Mouse (Mus musculus): Measurements from ENCODE around the gene Sulf2. TPM values are rescaled to one million over a fixed set of nuclear protein-coding genes. Genes with fewer than 3 reads are reported as not detected.

Gene Sulf2
- total and polyA plus RNA-seq, 3 experiments, result not detected

- Histone ChIP-seq H3K36me3 (ENCODE audit: control insufficient read depth in 1 of 2, insufficient read depth in 2 of 2, low read length in 2 of 2) (no peaks in the 10 kb centered on the region; a peak in 1 of 4 replicates), H3K4me1 (ENCODE audit: control insufficient read depth in 1 of 2, insufficient read depth in 2 of 2, low read length in 2 of 2) (no peaks in the 10 kb centered on the region)
- TF ChIP-seq CTCF (IDR thresholded peaks at IDR 0.05 in 2 of 3, conservative IDR thresholded peaks at IDR 0.05 in 1 of 3; ENCODE audit: control insufficient read depth in 1 of 3, insufficient read depth in 1 of 3, low read depth in 2 of 3, low read length in 3 of 3, poor library complexity in 1 of 3, severe bottlenecking in 1 of 3), result no peak
- no peak for TF ChIP-seq USF2 (IDR thresholded peaks at IDR 0.05; ENCODE audit: borderline replicate concordance in 1 of 2, insufficient read depth in 1 of 2, low read depth in 1 of 2, low read length in 2 of 2)
- TF ChIP-seq GATA1 (IDR thresholded peaks at IDR 0.05; ENCODE audit: low read depth, low read length), result no peak
- TF ChIP-seq JUND (IDR thresholded peaks at IDR 0.05; ENCODE audit: low read depth, low read length), result no peak
- TF ChIP-seq E2F4 (IDR thresholded peaks at IDR 0.05; ENCODE audit: borderline replicate concordance, low read depth, low read length), result no peak
- TF ChIP-seq HCFC1 (IDR thresholded peaks at IDR 0.05; ENCODE audit: low read depth, low read length), result no peak
- TF ChIP-seq POLR2AphosphoS2 (IDR thresholded peaks at IDR 0.05; ENCODE audit: low read length), result no peak
- TF ChIP-seq NRF1 (IDR thresholded peaks at IDR 0.05; ENCODE audit: insufficient read depth, low read depth, low read length, poor library complexity, severe bottlenecking), result no peak
- TF ChIP-seq POLR2AphosphoS5 (IDR thresholded peaks at IDR 0.05; ENCODE audit: borderline replicate concordance, low read depth, low read length), result no peak
- no peak for TF ChIP-seq ZMIZ1 (IDR thresholded peaks at IDR 0.05; ENCODE audit: low read depth, low read length)
- no peak for TF ChIP-seq ZKSCAN1 (IDR thresholded peaks at IDR 0.05; ENCODE audit: low read depth, low read length)
- TF ChIP-seq UBTF (IDR thresholded peaks at IDR 0.05; ENCODE audit: borderline replicate concordance, insufficient read depth, low read depth, low read length), result no peak
Measured at GRCm38 (mm10) chr2:166069164-166069563, 86.3 kb downstream of the Sulf2 start.

DNA sequence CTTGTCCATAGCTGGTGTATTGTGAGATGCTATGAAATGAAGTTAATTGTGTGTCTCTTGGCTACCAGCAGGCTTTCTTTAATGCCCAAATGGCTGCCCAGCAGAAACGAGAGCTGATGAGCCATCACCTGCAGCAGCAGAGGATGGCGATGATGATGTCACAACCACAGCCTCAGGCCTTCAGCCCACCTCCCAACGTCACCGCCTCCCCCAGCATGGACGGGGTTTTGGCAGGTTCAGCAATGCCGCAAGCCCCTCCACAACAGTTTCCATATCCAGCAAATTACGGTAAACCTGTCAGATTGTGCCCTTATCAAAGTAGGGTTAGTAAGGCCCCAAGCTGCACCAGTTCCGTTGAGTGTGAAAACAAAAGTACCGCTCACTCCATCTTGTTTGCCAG, 87.2 kb downstream of the Sulf2 start:
- no peaks in the 10 kb centered on the region; a peak in 1 of 4 replicates for H3K36me3 ChIP-seq (ENCODE audit: control insufficient read depth in 1 of 2, insufficient read depth in 2 of 2, low read length in 2 of 2)
- TF ChIP-seq MYC (IDR thresholded peaks at IDR 0.05; ENCODE audit: low read depth, low read length), result no peak
- TF ChIP-seq ZNF384 (IDR thresholded peaks at IDR 0.05; ENCODE audit: low read depth, low read length), result no peak
- no peak for TF ChIP-seq MAZ (IDR thresholded peaks at IDR 0.05; ENCODE audit: low read depth, low read length)
- no peak for TF ChIP-seq MXI1 (IDR thresholded peaks at IDR 0.05; ENCODE audit: low read depth, low read length)
- TF ChIP-seq TBP (IDR thresholded peaks at IDR 0.05; ENCODE audit: low read depth, low read length), result no peak
- H3K4me3 ChIP-seq (ENCODE audit: control insufficient read depth in 1 of 2, insufficient read depth in 1 of 2, low read depth in 2 of 2, low read length in 2 of 2), result no peak overlapping the region
- no peak for DNase-seq (ENCODE audit: low read depth, low spot score)
- no peaks in the 10 kb centered on the region for H3K79me2 ChIP-seq (ENCODE audit: control insufficient read depth, insufficient read depth, low read length, poor library complexity)
- no peaks in the 10 kb centered on the region for H3K9me3 ChIP-seq (replicated peaks; ENCODE audit: insufficient read depth, low read length)
- no peaks in the 10 kb centered on the region for H3K4me1 ChIP-seq (ENCODE audit: control insufficient read depth in 1 of 2, insufficient read depth in 2 of 2, low read length in 2 of 2)
- H3K27me3 ChIP-seq (ENCODE audit: control insufficient read depth in 1 of 2, insufficient read depth in 2 of 2, low read length in 2 of 2), result no peaks in the 10 kb centered on the region
- H3K27ac ChIP-seq (ENCODE audit: control insufficient read depth, low read depth, low read length), result no peak overlapping the region
- H3K9ac ChIP-seq (ENCODE audit: control insufficient read depth, low read depth, low read length, poor library complexity, severe bottlenecking), result no peak overlapping the region

More at GRCm38 (mm10) chr2:166069164-166069563, 86.3 kb downstream of the Sulf2 start:
- H3K27ac ChIP-seq (ENCODE audit: control insufficient read depth, low read depth, low read length), result no peak overlapping the region
- no peak for DNase-seq (ENCODE audit: low read depth, low spot score)
- H3K4me3 ChIP-seq (ENCODE audit: control insufficient read depth in 1 of 2, insufficient read depth in 1 of 2, low read depth in 2 of 2, low read length in 2 of 2), result no peak overlapping the region
- no peaks in the 10 kb centered on the region for H3K79me2 ChIP-seq (ENCODE audit: control insufficient read depth, insufficient read depth, low read length, poor library complexity)
- no peak overlapping the region for H3K9ac ChIP-seq (ENCODE audit: control insufficient read depth, low read depth, low read length, poor library complexity, severe bottlenecking)
- H3K9me3 ChIP-seq (replicated peaks; ENCODE audit: insufficient read depth, low read length), result no peaks in the 10 kb centered on the region
- H3K27me3 ChIP-seq (ENCODE audit: control insufficient read depth in 1 of 2, insufficient read depth in 2 of 2, low read length in 2 of 2), result no peaks in the 10 kb centered on the region
